Mouse (Mus musculus) kidney, adult 2 months (tissue): ENCODE measurements around the gene Slc34a2. TPM values are rescaled to one million over a fixed set of nuclear protein-coding genes. Genes with fewer than 3 reads are reported as not detected.

ENCODE experiments used
- DNase-seq: peaks from one replicate; pipeline ENCODE4 v3.0.0; 2021
- H3K27ac ChIP-seq: fragments of 200-500 bp; 2 replicates; pipeline ENCODE4 v1.5.1; 2012; ENCODE audit warnings: low read depth, low read length, control low read depth, inconsistent platforms; ENCODE audit not compliant: insufficient read depth
- H3K27me3 ChIP-seq: fragments of 200-500 bp; replicated peaks from 2 replicates; pipeline ENCODE4 v1.6.1; 2012; ENCODE audit warnings: mild to moderate bottlenecking, moderate library complexity, low read length, inconsistent platforms; ENCODE audit not compliant: control insufficient read depth, insufficient read depth
- H3K36me3 ChIP-seq: fragments of 200-500 bp; 2 replicates; pipeline ENCODE4 v1.6.1; 2012; ENCODE audit warnings: mild to moderate bottlenecking, moderate library complexity, low read length, inconsistent platforms; ENCODE audit not compliant: control insufficient read depth, insufficient read depth
- H3K4me1 ChIP-seq: fragments of 200-500 bp; 2 replicates; pipeline ENCODE4 v1.6.1; 2011; ENCODE audit warnings: low read length; ENCODE audit not compliant: control insufficient read depth, insufficient read depth
- H3K4me3 ChIP-seq: fragments of 200-500 bp; 2 replicates; pipeline ENCODE4 v1.5.1; 2011; ENCODE audit warnings: mild to moderate bottlenecking, low read depth, low read length, control low read depth; ENCODE audit not compliant: insufficient read depth
- CTCF ChIP-seq: fragments of 200-500 bp; conservative IDR thresholded peaks from 2 replicates; pipeline ENCODE4 v1.5.1; 2011; ENCODE audit warnings: low read depth, mild to moderate bottlenecking, control low read depth, low read length, moderate library complexity, mixed read lengths; ENCODE audit not compliant: insufficient read depth, insufficient read length
- POLR2A ChIP-seq: fragments of 200-500 bp; IDR thresholded peaks from one replicate; pipeline ENCODE4 v1.6.1; 2011; ENCODE audit warnings: low read depth, low read length, control low read depth
- WGBS: fragments of 180-500 bp; shearing (Covaris S2); methylation state at CpG from one replicate; pipeline ENCODE4 v1.1.7; 2018; 5-methylcytosine and 5-hydroxymethylcytosine counted together
- polyA plus RNA-seq: library from polyadenylated mRNA; depleted of rRNA; stranded (reverse); fragments of >200 nt; gene quantifications from 2 replicates; pipeline ENCODE4 v1.2.3, GENCODE M21; 2012; rRNA removed

The Slc34a2 gene
- polyA plus RNA-seq = 2.9 and 3.1 TPM in 2 replicates

- 86% methylated on average over 3 of the region's 3 CpGs for WGBS
- Histone ChIP-seq H3K27me3 (no peaks in the 10 kb centered on the region), H3K27ac (no peak within 1 kb of the TSS), H3K4me1 (no peaks in the 10 kb centered on the region), H3K36me3 (no peaks in the 10 kb centered on the region), H3K4me3 (no peak within 1 kb of the TSS)
- DNase-seq = no peak
- TF ChIP-seq CTCF (no peak), POLR2A (no peak)
Observed at GRCm38 (mm10) chr5:53037781-53038180, at the start of gene Slc34a2. Gene Slc34a2, plus strand, starts transcription at chr5:53038081.

DNA sequence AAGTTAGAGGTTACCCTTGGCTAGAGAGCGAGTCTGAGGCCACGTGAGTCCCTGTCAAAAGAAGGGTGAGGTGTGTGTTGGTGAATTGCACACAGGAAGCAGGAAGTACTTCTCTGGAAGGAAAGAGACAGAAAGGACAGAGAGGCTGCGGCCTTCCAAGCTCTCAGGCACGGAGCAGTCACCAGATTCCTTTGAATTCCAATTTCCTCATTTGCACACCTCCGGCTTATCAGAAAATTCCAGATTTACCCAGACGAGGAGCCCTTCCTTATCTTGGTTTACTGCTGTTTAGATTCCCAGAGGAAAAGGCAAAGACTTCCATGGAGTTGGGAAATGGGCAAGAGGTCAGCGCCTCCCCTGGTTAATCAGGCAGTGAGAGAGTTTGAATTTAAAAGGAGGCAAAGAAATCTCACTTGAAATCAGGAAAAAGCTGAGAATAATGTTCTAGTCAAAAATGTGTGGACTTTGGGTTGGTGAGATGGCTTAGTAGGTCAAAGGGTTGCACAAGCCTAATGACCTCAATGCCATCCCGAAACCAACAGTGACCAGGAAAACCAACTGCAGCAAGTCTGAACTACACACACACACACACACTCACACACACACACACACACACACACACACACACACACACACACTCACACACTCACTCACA, 47.1 kb upstream of the Slc34a2 start:
- Histone ChIP-seq H3K27ac (0 out of 2 replicates have a peak overlapping the region, but pooled peaks have one; percentile 19), H3K4me3 (no peak overlapping the region), H3K27me3 (no peaks in the 10 kb centered on the region), H3K4me1 (peaks cover 3% of the 10 kb centered on the region; the same call in 1 of the 2 replicates), H3K36me3 (no peaks in the 10 kb centered on the region)
- peak; percentile 62 for DNase-seq
- 53% methylated on average over 8 of the region's 8 CpGs for WGBS
- no peak for TF ChIP-seq POLR2A
- TF ChIP-seq CTCF = no peak

GRCm38 (mm10) chr5:52992210-52992897, 45.5 kb upstream of the Slc34a2 start:
- TF ChIP-seq CTCF = no peak
- no peak for TF ChIP-seq POLR2A
- Histone ChIP-seq H3K27me3 (no peaks in the 10 kb centered on the region), H3K4me1 (peaks cover 3% of the 10 kb centered on the region; the same call in 1 of the 2 replicates), H3K27ac (no peak overlapping the region), H3K36me3 (no peaks in the 10 kb centered on the region), H3K4me3 (no peak overlapping the region)
- no peak for DNase-seq
- 83% methylated on average over 11 of the region's 11 CpGs for WGBS

DNA sequence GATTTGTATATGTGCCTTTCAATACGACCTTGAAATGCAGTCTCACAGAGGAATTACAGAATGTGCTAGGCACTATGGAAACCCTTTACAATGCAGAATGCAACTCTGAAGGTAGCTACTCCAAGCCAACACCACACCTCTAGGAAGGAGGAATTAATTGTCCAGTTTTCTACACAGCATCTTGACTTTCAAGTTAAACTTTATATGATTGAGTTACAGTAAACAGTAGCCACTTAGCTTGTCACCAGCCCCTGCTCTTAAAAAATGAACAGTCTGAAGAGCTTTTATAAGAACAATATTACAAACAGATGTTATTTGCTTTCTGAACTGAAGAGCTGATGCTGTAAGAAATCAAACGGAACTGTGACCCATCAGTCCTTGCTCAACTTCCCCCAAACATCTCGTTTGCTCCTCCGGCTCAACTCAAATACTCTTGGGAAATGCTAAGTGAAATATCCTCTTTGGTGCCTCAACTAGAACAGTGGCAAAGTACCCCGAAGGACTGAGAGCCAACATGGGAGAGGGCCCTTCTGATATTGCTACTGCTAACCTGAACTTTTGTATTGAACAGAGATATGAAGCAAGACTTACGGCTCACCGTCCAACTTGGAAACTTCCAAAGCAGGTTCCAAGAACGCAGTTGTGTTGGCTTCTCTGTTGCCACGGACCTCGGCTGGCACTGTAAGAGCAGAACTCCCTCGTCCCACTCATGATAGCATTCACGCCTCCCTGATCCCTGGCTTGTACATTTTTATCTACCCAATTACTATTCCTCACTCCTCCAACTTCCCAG, 44.2 kb upstream of the Slc34a2 start:
- TF ChIP-seq CTCF (no peak), POLR2A (no peak)
- no peak overlapping the region for H3K27ac ChIP-seq
- H3K27me3 ChIP-seq = no peaks in the 10 kb centered on the region
- H3K36me3 ChIP-seq = no peaks in the 10 kb centered on the region
- DNase-seq = no peak
- 87% methylated on average over 12 of the region's 12 CpGs for WGBS
- no peak overlapping the region for H3K4me3 ChIP-seq
- peaks cover 3% of the 10 kb centered on the region; the same call in 1 of the 2 replicates for H3K4me1 ChIP-seq

- TF ChIP-seq POLR2A (no peak), CTCF (no peak)
- H3K4me1 ChIP-seq = peaks cover 3% of the 10 kb centered on the region; the same call in 1 of the 2 replicates
- no peaks in the 10 kb centered on the region for H3K36me3 ChIP-seq
- 91% methylated on average over 4 of the region's 4 CpGs for WGBS
- no peak overlapping the region for H3K4me3 ChIP-seq
- H3K27me3 ChIP-seq = no peaks in the 10 kb centered on the region
- no peak for DNase-seq
- no peak overlapping the region for H3K27ac ChIP-seq
Observed at GRCm38 (mm10) chr5:52995461-52995860, 42.4 kb upstream of the Slc34a2 start.

DNA sequence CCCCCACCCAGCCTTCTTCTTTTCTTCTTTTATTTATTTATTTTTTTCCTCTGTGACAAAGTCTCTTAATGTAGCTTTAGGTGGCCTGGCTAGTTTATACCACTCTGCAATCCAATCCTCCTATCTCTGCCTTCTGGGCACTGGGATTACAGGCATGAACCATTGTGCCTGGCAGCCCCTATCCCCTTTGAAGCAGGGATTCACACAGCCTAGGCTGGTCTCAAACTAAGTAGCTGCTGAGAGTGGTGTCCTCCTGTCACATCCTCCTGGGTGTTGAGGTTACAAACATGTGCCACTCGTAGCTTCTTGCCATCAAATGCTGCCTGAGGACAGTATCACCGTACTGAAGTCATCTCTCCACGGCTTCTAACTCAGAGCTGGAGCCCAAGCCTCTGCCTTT, 41.7 kb upstream of the Slc34a2 start:
- Histone ChIP-seq H3K36me3 (no peaks in the 10 kb centered on the region), H3K4me1 (no peaks in the 10 kb centered on the region; the same call in 1 of the 2 replicates), H3K27ac (no peak overlapping the region), H3K27me3 (no peaks in the 10 kb centered on the region), H3K4me3 (no peak overlapping the region)
- no peak for DNase-seq
- TF ChIP-seq CTCF = no peak
- TF ChIP-seq POLR2A = no peak
- WGBS = 88% methylated on average over 3 of the region's 3 CpGs

DNA sequence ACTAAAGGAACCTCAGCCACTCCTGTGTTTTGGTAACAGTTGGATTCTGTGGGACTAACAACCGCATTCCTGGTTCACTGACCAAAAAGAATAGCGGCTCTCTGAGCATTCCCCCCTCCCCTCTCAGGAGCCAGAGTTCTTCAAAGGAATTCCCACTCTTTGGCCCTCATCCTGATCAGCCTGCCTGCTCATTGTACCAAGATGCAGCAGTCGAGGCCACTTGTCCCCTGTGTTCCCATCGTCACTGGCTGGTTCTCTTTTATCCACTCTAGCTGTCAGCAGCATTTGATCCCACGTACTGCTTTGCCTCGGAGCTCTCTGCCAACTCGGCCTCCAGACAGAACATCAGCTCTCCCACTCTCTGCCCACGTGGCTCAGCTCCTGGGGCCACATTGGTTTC, 41.3 kb upstream of the Slc34a2 start:
- 46% methylated on average over 8 of the region's 8 CpGs for WGBS
- no peak for TF ChIP-seq POLR2A
- no peak for TF ChIP-seq CTCF
- Histone ChIP-seq H3K4me1 (no peaks in the 10 kb centered on the region; the same call in 1 of the 2 replicates), H3K4me3 (no peak overlapping the region), H3K27ac (no peak overlapping the region), H3K27me3 (no peaks in the 10 kb centered on the region), H3K36me3 (no peaks in the 10 kb centered on the region)
- no peak for DNase-seq
